Mouse (Mus musculus) megakaryocyte, adult 5-6 weeks (primary cell): ENCODE data around the gene Ldb1. TPM values are rescaled to one million over a fixed set of nuclear protein-coding genes. Genes with fewer than 3 reads are reported as not detected.
A peak's percentile ranks its signal among the peaks of the same experiment; 100 is the strongest.

ENCODE experiments used
- ATAC-seq: 2 replicates; pipeline ENCODE4 v1.8.0; 2016; ENCODE audit warnings: mild to moderate bottlenecking, inconsistent platforms; ENCODE audit not compliant: poor library complexity, severe bottlenecking
- total RNA-seq, 2 experiments: library from RNA; stranded (forward) in 1 of 2; stranded (reverse) in 1 of 2; fragments of 153-499, 151-499 nt in 1 of 2; fragments of 221-1000, 200-1000 nt in 1 of 2; gene quantifications; 2 replicates each; pipeline versions ENCODE4 v1.2.3 to v1.2.4; 2015 to 2017

The Ldb1 gene
- total RNA-seq, 2 experiments from 2014 or later, result 48.8 to 60.8 TPM

DNA sequence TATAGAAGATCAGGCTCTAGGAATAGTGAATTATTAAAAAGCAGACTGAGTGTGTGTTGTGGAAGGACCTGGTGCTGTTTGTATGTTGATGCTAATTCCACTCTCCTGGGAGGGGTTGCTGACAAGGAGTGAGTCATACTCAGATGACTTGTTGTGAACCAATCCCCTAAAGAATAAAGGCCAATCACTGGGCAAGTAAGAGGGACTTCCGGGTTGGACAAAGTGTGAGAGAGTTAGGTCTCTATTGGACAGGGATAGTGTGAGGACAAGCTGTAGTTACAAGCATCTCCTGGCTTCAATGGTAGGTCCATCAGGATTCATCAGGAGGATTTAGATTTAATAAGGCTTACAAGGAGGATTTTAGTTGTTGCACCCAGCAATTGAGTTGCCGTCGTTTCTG lies 56.8 kb downstream of the Ldb1 start:
- no peak for ATAC-seq

- ATAC-seq, result peak; percentile 71
Measured at GRCm38 (mm10) chr19:45984379-45984778, 60.6 kb downstream of the Ldb1 start.

Other genes with a start within 250 kb of the Ldb1 start
- gene Kcnip2, start 229.2 kb downstream of the Ldb1 start, total RNA-seq (2015), result 0.09 and 0.16 TPM in 2 replicates
- gene Kcnip2, start 229.2 kb downstream of the Ldb1 start, total RNA-seq (2017), result not detected in 2 replicates
- gene Armh3, start 46.7 kb downstream of the Ldb1 start, total RNA-seq (2015), result 12.8 and 15.6 TPM in 2 replicates
- 6.6 and 8.5 TPM in 2 replicates for gene Armh3, start 46.7 kb downstream of the Ldb1 start, total RNA-seq (2017)
- 1.2 and 1.7 TPM in 2 replicates for gene Hps6, start 41.7 kb downstream of the Ldb1 start, total RNA-seq (2015)
- gene Hps6, start 41.7 kb downstream of the Ldb1 start, total RNA-seq (2017), result 6.6 and 6.8 TPM in 2 replicates
- gene Pprc1, start 328 bp downstream of the Ldb1 start, total RNA-seq (2015), result 14.1 and 30.8 TPM in 2 replicates
- 8.6 and 11.5 TPM in 2 replicates for gene Pprc1, start 328 bp downstream of the Ldb1 start, total RNA-seq (2017)
- 16.4 and 19.7 TPM in 2 replicates for gene Nolc1, start 30.6 kb upstream of the Ldb1 start, total RNA-seq (2015)
- 36.8 and 47.6 TPM in 2 replicates for gene Nolc1, start 30.6 kb upstream of the Ldb1 start, total RNA-seq (2017)
- not detected in 2 replicates for gene Elovl3, start 86.7 kb upstream of the Ldb1 start, total RNA-seq (2015)
- not detected in 2 replicates for gene Elovl3, start 86.7 kb upstream of the Ldb1 start, total RNA-seq (2017)
- gene Pitx3, start 103.1 kb upstream of the Ldb1 start, total RNA-seq (2015), result not detected in 2 replicates
- not detected in 2 replicates for gene Pitx3, start 103.1 kb upstream of the Ldb1 start, total RNA-seq (2017)
- gene Gbf1, start 107.3 kb upstream of the Ldb1 start, total RNA-seq (2015), result 28.2 and 36.0 TPM in 2 replicates
- 27.0 and 38.8 TPM in 2 replicates for gene Gbf1, start 107.3 kb upstream of the Ldb1 start, total RNA-seq (2017)